Mouse (Mus musculus) macrophage (primary cell): ENCODE measurements around the gene Lingo1. TPM values are rescaled to one million over a fixed set of nuclear protein-coding genes. Genes with fewer than 3 reads are reported as not detected.

ENCODE experiments used
- H3K27ac ChIP-seq: fragments of 350-480 bp; formaldehyde crosslinking; 2 replicates; pipeline ENCODE4 v1.9.0; 2021
- H3K36me3 ChIP-seq: fragments of 350-480 bp; formaldehyde crosslinking; 2 replicates; pipeline ENCODE4 v1.9.0; 2021; ENCODE audit errors: inconsistent target
- H3K4me3 ChIP-seq: fragments of 350-480 bp; formaldehyde crosslinking; 2 replicates; pipeline ENCODE4 v1.9.0; 2021; ENCODE audit errors: inconsistent target
- H3K79me2 ChIP-seq: fragments of 350-480 bp; formaldehyde crosslinking; 2 replicates; pipeline ENCODE4 v1.9.0; 2021; ENCODE audit errors: inconsistent target
- WGBS: methylation state at CpG from one replicate; pipeline ENCODE4 v1.1.7; 2026; ENCODE audit warnings: inconsistent platforms; ENCODE audit not compliant: missing documents; 5-methylcytosine and 5-hydroxymethylcytosine counted together
- polyA plus RNA-seq: library from polyadenylated mRNA; stranded (reverse); fragments of 250-400 nt; gene quantifications from 3 replicates; pipeline ENCODE4 v1.2.4, GENCODE M21; 2018; ENCODE audit warnings: inconsistent platforms

Lingo1 gene
- polyA plus RNA-seq, 1 experiment from 2014 or later = not detected

DNA sequence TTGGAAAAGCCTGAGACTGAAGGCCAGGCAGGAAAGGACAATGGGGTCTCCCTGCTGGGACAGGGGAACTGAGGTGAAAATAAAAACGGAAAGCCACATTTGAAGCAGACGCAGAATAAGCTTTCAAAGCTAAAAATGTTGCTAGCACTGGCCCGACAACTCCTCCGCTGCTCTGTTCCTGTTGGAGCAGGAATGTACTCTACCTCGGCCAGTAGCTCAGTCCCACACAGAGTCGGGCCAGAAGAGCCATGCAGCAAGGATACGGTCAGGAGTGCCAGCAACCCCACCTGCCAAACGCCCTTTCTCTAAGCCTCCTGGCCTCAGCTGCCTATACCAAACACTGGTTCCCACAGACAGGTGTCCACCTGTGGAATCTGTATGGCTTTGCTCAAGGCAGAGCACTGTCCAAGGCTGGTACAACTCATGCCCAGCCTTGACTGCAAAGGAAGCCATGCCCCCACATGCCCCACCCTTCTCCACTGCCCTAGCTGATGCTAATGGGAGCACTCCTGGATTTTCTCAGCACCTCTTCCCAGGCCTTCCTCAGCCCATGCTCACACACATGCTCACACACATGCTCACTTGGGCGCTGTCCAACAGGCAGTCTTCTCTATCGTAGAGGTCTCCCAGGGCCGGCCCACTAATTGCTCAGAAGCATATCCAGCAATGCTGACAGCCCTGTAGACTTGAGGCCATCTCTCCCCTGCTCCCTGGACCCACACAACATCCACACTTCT lies 74.0 kb downstream of the Lingo1 start:
- Histone ChIP-seq H3K4me3 (no peak overlapping the region), H3K36me3 (no peaks in the 10 kb centered on the region), H3K79me2 (no peaks in the 10 kb centered on the region), H3K27ac (no peak overlapping the region)
- WGBS = 78% methylated on average over 11 of the region's 11 CpGs

DNA sequence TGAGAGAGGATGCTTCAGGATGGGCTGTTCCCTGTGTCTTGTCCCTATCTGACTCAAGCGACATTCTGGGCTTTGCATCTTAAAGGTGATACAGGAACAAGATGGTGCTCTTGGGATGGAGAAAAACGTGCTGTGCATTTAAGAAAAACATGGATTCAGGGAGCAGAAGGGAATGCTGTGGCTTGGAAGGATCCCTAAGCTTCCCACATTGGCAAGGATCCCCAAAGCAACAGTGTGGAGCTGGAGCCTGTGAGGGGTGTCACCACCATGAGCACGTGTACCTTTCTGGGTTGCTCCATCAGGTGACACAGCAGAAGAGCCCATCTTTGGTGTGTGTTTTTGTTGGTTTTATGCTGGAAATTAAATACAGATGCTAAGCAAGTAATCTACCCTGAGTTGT lies 77.3 kb downstream of the Lingo1 start:
- Histone ChIP-seq H3K4me3 (no peak overlapping the region), H3K27ac (no peak overlapping the region), H3K79me2 (no peaks in the 10 kb centered on the region), H3K36me3 (no peaks in the 10 kb centered on the region)
- 79% methylated on average over 3 of the region's 3 CpGs for WGBS

DNA sequence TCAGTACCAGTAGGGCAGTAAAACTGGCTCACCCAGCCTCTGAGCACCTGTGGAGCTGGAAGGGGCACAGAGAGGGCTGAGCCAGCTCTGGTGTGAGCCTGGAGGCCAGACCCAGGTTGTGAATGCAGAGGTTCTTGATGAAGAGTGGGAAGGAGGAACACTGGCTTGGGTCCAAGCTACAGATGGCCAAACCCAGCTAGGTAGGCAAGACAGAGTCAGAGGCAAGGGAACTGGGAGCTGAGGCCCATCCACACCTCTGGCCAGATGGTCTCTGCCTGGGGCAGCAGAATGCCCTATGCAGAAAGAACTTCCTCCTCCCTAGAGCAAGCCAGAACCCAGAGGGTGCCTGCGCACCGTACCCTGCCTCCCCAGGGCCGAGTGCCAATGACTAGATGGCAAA lies 79.7 kb downstream of the Lingo1 start:
- Histone ChIP-seq H3K36me3 (no peaks in the 10 kb centered on the region), H3K79me2 (no peaks in the 10 kb centered on the region), H3K4me3 (no peak overlapping the region), H3K27ac (no peak overlapping the region)
- WGBS = 89% methylated on average over 3 of the region's 3 CpGs

DNA sequence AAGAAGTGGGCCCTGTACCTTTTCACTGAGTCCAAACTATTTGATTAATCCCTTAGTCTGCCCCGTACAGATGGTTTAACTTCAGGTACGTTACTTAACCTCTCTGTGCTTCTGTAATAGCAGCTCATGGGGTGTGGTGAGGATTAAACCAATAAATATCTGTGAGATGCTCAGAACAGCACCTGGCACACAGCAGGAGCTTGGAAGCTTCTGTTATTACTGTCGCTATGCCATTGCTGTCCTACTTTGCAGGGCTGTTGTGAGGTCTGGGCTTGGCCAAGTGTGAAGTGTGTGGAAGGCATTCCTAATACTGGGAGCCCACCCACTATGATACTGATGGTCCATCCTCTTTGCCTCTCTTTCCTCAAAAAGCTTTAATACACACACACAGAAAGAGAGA lies 80.2 kb downstream of the Lingo1 start:
- Histone ChIP-seq H3K36me3 (no peaks in the 10 kb centered on the region), H3K79me2 (no peaks in the 10 kb centered on the region), H3K4me3 (no peak overlapping the region), H3K27ac (no peak overlapping the region)
- WGBS = 81% methylated on average over 3 of the region's 3 CpGs

- Histone ChIP-seq H3K79me2 (no peaks in the 10 kb centered on the region), H3K4me3 (no peak overlapping the region), H3K36me3 (no peaks in the 10 kb centered on the region), H3K27ac (no peak overlapping the region)
- 80% methylated on average over 1 of the region's 1 CpGs for WGBS
Observed at GRCm38 (mm10) chr9:56714391-56714790, 81.9 kb downstream of the Lingo1 start.

GRCm38 (mm10) chr9:56712667-56713369 lies 83.5 kb downstream of the Lingo1 start:
- H3K79me2 ChIP-seq = no peaks in the 10 kb centered on the region
- WGBS = 70% methylated on average over 9 of the region's 14 CpGs

DNA sequence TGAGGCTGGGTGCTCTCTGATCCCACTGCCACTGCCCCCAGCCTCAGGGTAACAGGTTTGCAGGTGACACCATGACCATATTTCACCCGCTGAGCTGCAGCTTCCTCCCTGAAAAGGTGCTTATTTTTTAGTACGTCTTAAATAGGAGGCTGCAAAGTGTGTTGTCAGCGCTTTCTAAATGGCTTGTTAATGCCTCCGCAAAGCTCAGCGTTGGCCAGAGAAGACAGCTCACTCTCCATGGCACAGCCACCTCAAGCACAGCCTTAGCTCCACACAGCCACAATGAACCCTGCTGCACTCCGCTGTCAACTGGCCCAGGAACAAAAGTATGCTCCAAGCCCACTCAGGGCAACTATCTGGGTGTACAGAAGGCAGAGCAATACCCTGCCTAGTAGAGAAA lies 85.3 kb downstream of the Lingo1 start:
- WGBS = 81% methylated on average over 6 of the region's 6 CpGs
- no peaks in the 10 kb centered on the region for H3K79me2 ChIP-seq
- H3K4me3 ChIP-seq = no peak overlapping the region
- H3K27ac ChIP-seq = no peak overlapping the region
- no peaks in the 10 kb centered on the region for H3K36me3 ChIP-seq

More at GRCm38 (mm10) chr9:56712667-56713369, 83.5 kb downstream of the Lingo1 start:
- H3K27ac ChIP-seq = no peak overlapping the region
- H3K4me3 ChIP-seq = no peak overlapping the region
- H3K36me3 ChIP-seq = no peaks in the 10 kb centered on the region

DNA sequence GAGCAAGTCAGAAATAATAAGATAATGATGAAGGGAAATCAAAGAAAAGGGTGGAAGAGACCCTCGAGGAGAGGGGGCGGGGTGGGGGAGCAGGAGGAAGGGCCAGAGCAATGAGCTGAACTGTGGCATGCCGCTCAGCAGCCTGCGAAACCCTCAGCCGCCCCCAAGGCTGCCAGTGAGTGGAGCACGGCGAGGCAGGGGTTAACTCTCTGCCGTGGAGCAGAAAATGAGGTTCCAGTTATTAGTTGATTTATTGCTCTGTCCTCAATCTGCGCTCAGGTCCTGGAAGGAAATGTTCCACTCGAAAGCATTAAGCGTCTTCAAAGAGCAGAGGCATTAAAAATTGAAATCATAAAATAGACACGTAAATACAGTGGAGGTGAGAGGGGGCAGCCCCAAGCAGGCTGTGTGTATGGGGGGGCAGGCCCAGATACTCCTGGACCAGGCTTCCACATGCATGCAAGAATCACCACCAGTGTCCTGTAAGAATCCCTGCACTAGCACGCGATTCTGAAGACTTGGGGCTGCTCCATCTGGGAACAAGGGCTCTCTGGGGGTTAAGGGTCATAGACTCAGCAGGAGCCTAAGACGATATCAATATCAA lies 89.7 kb downstream of the Lingo1 start:
- no peaks in the 10 kb centered on the region for H3K79me2 ChIP-seq
- no peaks in the 10 kb centered on the region for H3K36me3 ChIP-seq
- H3K4me3 ChIP-seq = no peak overlapping the region
- no peak overlapping the region for H3K27ac ChIP-seq
- 61% methylated on average over 14 of the region's 15 CpGs for WGBS

- no peak overlapping the region for H3K4me3 ChIP-seq
- no peak overlapping the region for H3K27ac ChIP-seq
- H3K36me3 ChIP-seq = no peaks in the 10 kb centered on the region
- 88% methylated on average over 3 of the region's 3 CpGs for WGBS
- H3K79me2 ChIP-seq = no peaks in the 10 kb centered on the region
Observed at GRCm38 (mm10) chr9:56701394-56701793, 94.9 kb downstream of the Lingo1 start.

DNA sequence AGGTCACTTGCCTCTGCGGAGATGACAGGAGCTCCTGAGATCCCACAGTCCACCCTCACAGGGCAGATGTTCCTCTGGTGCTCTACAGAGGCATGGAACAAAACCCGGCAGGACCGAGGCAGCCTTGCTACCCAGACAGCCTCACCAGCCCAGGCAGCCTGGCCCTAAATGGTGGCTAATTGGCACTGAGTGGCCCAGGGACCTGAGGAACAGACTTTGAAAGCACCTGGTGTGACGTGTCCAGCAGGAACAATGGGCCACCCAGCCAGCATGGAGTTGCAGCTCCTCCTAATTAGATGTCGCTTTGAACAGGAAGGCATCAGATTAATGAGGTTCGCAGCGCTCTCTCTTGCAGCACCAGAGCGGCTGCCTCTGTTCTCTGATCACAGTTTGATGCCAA lies 95.4 kb downstream of the Lingo1 start:
- Histone ChIP-seq H3K27ac (no peak overlapping the region), H3K36me3 (no peaks in the 10 kb centered on the region), H3K79me2 (no peaks in the 10 kb centered on the region), H3K4me3 (no peak overlapping the region)
- whole genome bisulfite sequencing = 78% methylated on average over 8 of the region's 8 CpGs

- no peaks in the 10 kb centered on the region for H3K36me3 ChIP-seq
- no peaks in the 10 kb centered on the region for H3K79me2 ChIP-seq
- 77% methylated on average over 7 of the region's 7 CpGs for WGBS
- no peak overlapping the region for H3K27ac ChIP-seq
- H3K4me3 ChIP-seq = no peak overlapping the region
Observed at GRCm38 (mm10) chr9:56698715-56699370, 97.4 kb downstream of the Lingo1 start.

GRCm38 (mm10) chr9:56694079-56694478 lies 102.2 kb downstream of the Lingo1 start:
- H3K79me2 ChIP-seq = no peaks in the 10 kb centered on the region
- H3K4me3 ChIP-seq = no peak overlapping the region
- WGBS = 77% methylated on average over 3 of the region's 3 CpGs
- H3K36me3 ChIP-seq = no peaks in the 10 kb centered on the region
- H3K27ac ChIP-seq = no peak overlapping the region

GRCm38 (mm10) chr9:56691226-56691625 lies 105.0 kb downstream of the Lingo1 start:
- no peak overlapping the region for H3K27ac ChIP-seq
- H3K79me2 ChIP-seq = no peaks in the 10 kb centered on the region
- no peaks in the 10 kb centered on the region for H3K36me3 ChIP-seq
- 83% methylated on average over 3 of the region's 3 CpGs for WGBS
- H3K4me3 ChIP-seq = no peak overlapping the region

- 76% methylated on average over 1 of the region's 1 CpGs for WGBS
- H3K4me3 ChIP-seq = no peak overlapping the region
- no peaks in the 10 kb centered on the region for H3K36me3 ChIP-seq
- H3K79me2 ChIP-seq = no peaks in the 10 kb centered on the region
- H3K27ac ChIP-seq = no peak overlapping the region
Observed at GRCm38 (mm10) chr9:56690679-56691078, 105.6 kb downstream of the Lingo1 start.

- 81% methylated on average over 5 of the region's 5 CpGs for WGBS
- Histone ChIP-seq H3K4me3 (no peak overlapping the region), H3K79me2 (no peaks in the 10 kb centered on the region), H3K27ac (no peak overlapping the region), H3K36me3 (no peaks in the 10 kb centered on the region)
Observed at GRCm38 (mm10) chr9:56687490-56687889, 108.8 kb downstream of the Lingo1 start.
